In the genomic region with DNA sequence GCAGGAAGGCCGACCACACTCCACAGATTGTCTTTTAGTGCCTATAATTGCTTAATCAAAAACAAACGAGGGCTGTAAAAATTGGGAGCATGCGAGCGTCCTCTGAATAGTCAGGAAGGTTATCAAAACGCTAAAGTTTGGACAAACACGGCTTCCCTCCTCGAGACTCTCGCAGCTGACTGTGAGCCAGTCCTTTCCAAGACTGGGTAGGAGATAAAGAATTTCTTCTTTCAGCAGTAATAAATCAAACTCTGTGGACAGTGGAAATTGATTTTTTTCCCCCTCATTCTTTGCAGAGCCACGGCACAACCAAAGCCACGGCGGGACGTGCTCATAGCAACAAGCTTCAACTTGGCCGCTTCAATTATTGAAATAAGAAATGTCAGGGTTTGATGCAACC, we compare ENCODE assay signal across 28 mouse cellular contexts.
DNase-seq lines count a peak whose midpoint lies in the region; ATAC-seq and TF ChIP-seq lines count a peak whose summit lies in the region.
"Had no signal": no experiment of that assay in that cellular context is flagged by ENCODE, and none has a peak within 500 bp of the region (broad histone marks: within the 10 kb centered on the region; RNA-seq: fewer than 3 reads in every experiment).

No protein-coding gene starts in this region.

- ATAC-seq in hindbrain, embryonic 16.5 days: 0 out of 2 replicates have a peak, but pooled peaks have one; percentile 31
- ATAC-seq in hindbrain, embryonic 14.5 days (ENCODE audit: low FRiP score): no peak
- ATAC-seq in kidney, embryonic 16.5 days (ENCODE audit: low FRiP score, low TSS enrichment): no peak
- ATAC-seq: forebrain, embryonic 15.5 days; Patski had no signal

- no peaks in the 10 kb centered on the region for H3K9me3 ChIP-seq in hindbrain, embryonic 16.5 days (ENCODE audit: control insufficient read depth, low read length)
- H3K9me3 ChIP-seq in hindbrain, embryonic 14.5 days (ENCODE audit: control insufficient read depth, low read length): no peaks in the 10 kb centered on the region
- H3K9me3 ChIP-seq in kidney, embryonic 16.5 days (ENCODE audit: low read length): no peaks in the 10 kb centered on the region
- H3K9me3 ChIP-seq: forebrain, embryonic 15.5 days; heart, embryonic 10.5 days; kidney, embryonic 15.5 days; limb, embryonic 12.5 days; liver, embryonic 13.5 days had no signal

- no peak overlapping the region for H3K4me3 ChIP-seq in hindbrain, embryonic 16.5 days (ENCODE audit: low read length)
- H3K4me3 ChIP-seq in hindbrain, embryonic 14.5 days (replicated peaks; ENCODE audit: low read length): no peak overlapping the region
- no peak overlapping the region for H3K4me3 ChIP-seq in kidney, embryonic 16.5 days (ENCODE audit: low read length)
- H3K4me3 ChIP-seq in cerebellum, adult 2 months (replicated peaks; ENCODE audit: insufficient read depth, low read depth, low read length): no peak overlapping the region
- H3K4me3 ChIP-seq: forebrain, embryonic 15.5 days; heart, embryonic 10.5 days; kidney, embryonic 15.5 days; layer of hippocampus, adult 2 months; limb, embryonic 12.5 days; liver, embryonic 13.5 days; megakaryocyte, embryonic 14.5 days had no signal

- H3K4me1 ChIP-seq in hindbrain, embryonic 16.5 days (ENCODE audit: control insufficient read depth, insufficient read depth, low read depth, low read length): peaks cover 8% of the 10 kb centered on the region
- peaks cover 12% of the 10 kb centered on the region for H3K4me1 ChIP-seq in hindbrain, embryonic 14.5 days (replicated peaks; ENCODE audit: control insufficient read depth, insufficient read depth, low read length)
- peaks cover 6% of the 10 kb centered on the region; the same call in 1 of the 2 replicates for H3K4me1 ChIP-seq in kidney, embryonic 16.5 days (ENCODE audit: insufficient read depth, low read length)
- peaks cover 9% of the 10 kb centered on the region for H3K4me1 ChIP-seq in cerebellum, adult 2 months (ENCODE audit: control insufficient read depth, insufficient read depth, low read length)
- H3K4me1 ChIP-seq: heart, embryonic 10.5 days; megakaryocyte, embryonic 14.5 days had no signal

- H3K4me2 ChIP-seq in hindbrain, embryonic 16.5 days (ENCODE audit: low read length): no peak overlapping the region
- no peak overlapping the region for H3K4me2 ChIP-seq in hindbrain, embryonic 14.5 days (replicated peaks)
- H3K4me2 ChIP-seq in kidney, embryonic 16.5 days (replicated peaks; ENCODE audit: low read depth, low read length): no peak overlapping the region
- H3K4me2 ChIP-seq: forebrain, embryonic 15.5 days; kidney, embryonic 15.5 days; limb, embryonic 12.5 days; liver, embryonic 13.5 days had no signal

- TF ChIP-seq CTCF in cerebellum, adult 2 months (IDR thresholded peaks at IDR 0.05; ENCODE audit: borderline replicate concordance, insufficient read depth, low read depth, low read length): no peak

- no peak for DNase-seq in hindbrain, embryonic 14.5 days (ENCODE audit: low spot score)
- DNase-seq in kidney, postnatal 4 days: peak; percentile 11 to 22
- DNase-seq in ovary, postnatal 14 days (ENCODE audit: low spot score): peak; percentile 9
- DNase-seq in ovary, postnatal 36 days (ENCODE audit: low spot score): no peak
- DNase-seq in cerebellum, adult 2 months: no peak
- DNase-seq: adrenal gland, postnatal 36 days; B cell, adult 2 months; cerebellum, adult 9-11 months; gastrocnemius, postnatal 10 days; heart, postnatal 4 days; layer of hippocampus, postnatal 36 days; liver, embryonic 13.5 days; lung, adult 2 months; retina, postnatal 1 day; right cerebral cortex, postnatal 25 days; spleen, adult 18-20 months; thymus, postnatal 14 days had no signal

- TF ChIP-seq POLR2A in cerebellum, adult 2 months (IDR thresholded peaks at IDR 0.05; ENCODE audit: borderline replicate concordance, insufficient read depth, low read length): no peak

- no peak overlapping the region for H3K9ac ChIP-seq in hindbrain, embryonic 16.5 days (ENCODE audit: low read depth, low read length)
- no peak overlapping the region for H3K9ac ChIP-seq in hindbrain, embryonic 14.5 days
- H3K9ac ChIP-seq in kidney, embryonic 16.5 days (replicated peaks; ENCODE audit: low read length): no peak overlapping the region
- H3K9ac ChIP-seq: forebrain, embryonic 15.5 days; kidney, embryonic 15.5 days; limb, embryonic 12.5 days; liver, embryonic 13.5 days had no signal

- H3K36me3 ChIP-seq in hindbrain, embryonic 16.5 days (ENCODE audit: control insufficient read depth, insufficient read depth, low read length): no peaks in the 10 kb centered on the region
- no peaks in the 10 kb centered on the region for H3K36me3 ChIP-seq in hindbrain, embryonic 14.5 days (replicated peaks; ENCODE audit: control insufficient read depth, insufficient read depth)
- H3K36me3 ChIP-seq in kidney, embryonic 16.5 days (ENCODE audit: insufficient read depth, low read length): no peaks in the 10 kb centered on the region
- H3K36me3 ChIP-seq: forebrain, embryonic 15.5 days; G1E; heart, embryonic 10.5 days; kidney, embryonic 15.5 days; limb, embryonic 12.5 days; liver, embryonic 13.5 days had no signal

- no peak overlapping the region for H3K27ac ChIP-seq in hindbrain, embryonic 16.5 days (ENCODE audit: low read depth, low read length)
- H3K27ac ChIP-seq in hindbrain, embryonic 14.5 days: no peak overlapping the region
- no peak overlapping the region for H3K27ac ChIP-seq in kidney, embryonic 16.5 days (ENCODE audit: low read length)
- H3K27ac ChIP-seq in cerebellum, adult 2 months (ENCODE audit: insufficient read depth, low read length): no peak overlapping the region
- H3K27ac ChIP-seq: forebrain, embryonic 15.5 days; heart, embryonic 10.5 days; kidney, embryonic 15.5 days; layer of hippocampus, adult 2 months; limb, embryonic 12.5 days; liver, embryonic 13.5 days had no signal

- WGBS in hindbrain, embryonic 16.5 days: 55% methylated on average over 13 of the region's 13 CpGs
- WGBS in hindbrain, embryonic 14.5 days: 56% methylated on average over 13 of the region's 13 CpGs
- WGBS in kidney, embryonic 16.5 days: 33% methylated on average over 13 of the region's 13 CpGs
- WGBS in cerebellum, adult 2 months: 81% methylated on average over 13 of the region's 13 CpGs

- H3K27me3 ChIP-seq in hindbrain, embryonic 16.5 days (replicated peaks; ENCODE audit: control insufficient read depth, insufficient read depth, low read length): no peaks in the 10 kb centered on the region
- H3K27me3 ChIP-seq in hindbrain, embryonic 14.5 days (ENCODE audit: control insufficient read depth, insufficient read depth, low read length): no peaks in the 10 kb centered on the region
- no peaks in the 10 kb centered on the region for H3K27me3 ChIP-seq in kidney, embryonic 16.5 days (ENCODE audit: insufficient read depth, low read length)
- H3K27me3 ChIP-seq in cerebellum, adult 2 months (ENCODE audit: control insufficient read depth, insufficient read depth, low read length): no peaks in the 10 kb centered on the region
- H3K27me3 ChIP-seq: CH12.LX; forebrain, embryonic 15.5 days; kidney, embryonic 15.5 days; limb, embryonic 12.5 days; liver, embryonic 13.5 days; megakaryocyte, embryonic 14.5 days; Patski had no signal

Comparison
In these comparisons a context has a peak if more than half of its experiments do, and no peak if none do; other contexts are left out.
1. DNase-seq: peak in kidney, postnatal 4 days (2 of 2) and ovary, postnatal 14 days (single experiment); none in hindbrain, embryonic 14.5 days (single experiment), ovary, postnatal 36 days (single experiment) and cerebellum, adult 2 months (0 of 2).